Mouse (Mus musculus) adrenal gland, adult 18-20 months (tissue): ENCODE data around the gene Iqsec2. TPM values are rescaled to one million over a fixed set of nuclear protein-coding genes. Genes with fewer than 3 reads are reported as not detected.

Source experiments
- DNase-seq, 2 experiments: peaks; one replicate each; pipeline ENCODE4 v3.0.0; 2021 to 2022; ENCODE audit warnings: low spot score in 2 of 2
- long read RNA-seq, 2 experiments: library from polyadenylated mRNA; stranded (forward); transcript quantifications; one replicate each; pipeline ENCODE4 v2.0.0; 2021
- total RNA-seq, 2 experiments: library from RNA; stranded (reverse); gene quantifications; 1 replicate in 1 of 2; 2 replicates in 1 of 2; pipeline ENCODE4 v1.2.3; 2021

The Iqsec2 gene
- 10 to 100 TPM; 28.8 to 37.8 TPM for total RNA-seq
- long read RNA-seq, experiment 1, partial matches to known transcripts, result 0 of 10 reads
- long read RNA-seq, experiment 1, other reads (novel, unspliced or antisense), result 9 of 10 reads
- long read RNA-seq, experiment 2, partial matches to known transcripts, result 1 of 8 reads
- long read RNA-seq, experiment 2, other reads (novel, unspliced or antisense), result 7 of 8 reads

DNA sequence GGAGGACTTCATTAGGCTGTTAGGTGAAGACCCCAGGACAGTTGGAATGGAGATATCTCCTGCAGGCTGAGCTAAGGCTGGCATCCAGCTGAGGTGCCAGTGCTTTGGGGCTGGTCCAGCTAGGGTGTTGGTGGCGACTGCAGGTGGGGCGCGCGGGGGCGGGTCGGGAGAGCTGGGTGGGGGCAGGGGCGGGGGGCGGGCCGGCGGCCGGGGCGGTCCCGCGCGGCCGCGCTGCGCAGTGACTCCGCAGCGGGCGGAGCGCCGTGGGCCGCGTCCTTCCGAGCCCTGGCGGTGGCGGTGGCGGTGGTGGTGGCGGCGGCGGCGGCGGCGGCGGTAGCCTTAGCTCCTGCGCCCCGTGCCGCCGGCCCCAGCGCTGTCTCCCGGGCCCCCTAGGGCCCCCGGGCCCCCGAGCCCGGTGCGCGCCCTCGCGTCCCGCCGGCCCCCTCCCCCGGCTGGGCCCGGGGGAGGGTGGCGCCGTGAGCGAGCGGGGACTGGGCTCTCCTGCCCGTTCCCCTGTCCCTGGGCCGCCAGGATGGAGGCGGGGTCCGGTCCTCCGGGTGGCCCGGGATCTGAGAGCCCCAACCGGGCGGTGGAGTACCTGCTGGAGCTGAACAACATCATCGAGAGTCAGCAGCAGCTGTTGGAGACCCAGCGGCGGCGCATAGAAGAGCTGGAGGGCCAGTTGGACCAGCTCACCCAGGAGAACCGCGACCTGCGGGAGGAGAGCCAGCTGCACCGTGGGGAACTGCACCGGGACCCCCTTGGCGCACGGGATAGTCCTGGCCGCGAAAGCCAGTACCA is at the start of gene Iqsec2:
Iqsec2 (plus strand) TSS at position 328 of the 801 bp plus-strand sequence.
- peak; percentile 27 to 41 for DNase-seq

GRCm38 (mm10) chrX:152097572-152097971 is 46.5 kb upstream of the Iqsec2 start:
- no peak for DNase-seq

- DNase-seq, result no peak
Measured at GRCm38 (mm10) chrX:152121687-152122086, 22.4 kb upstream of the Iqsec2 start.

DNA sequence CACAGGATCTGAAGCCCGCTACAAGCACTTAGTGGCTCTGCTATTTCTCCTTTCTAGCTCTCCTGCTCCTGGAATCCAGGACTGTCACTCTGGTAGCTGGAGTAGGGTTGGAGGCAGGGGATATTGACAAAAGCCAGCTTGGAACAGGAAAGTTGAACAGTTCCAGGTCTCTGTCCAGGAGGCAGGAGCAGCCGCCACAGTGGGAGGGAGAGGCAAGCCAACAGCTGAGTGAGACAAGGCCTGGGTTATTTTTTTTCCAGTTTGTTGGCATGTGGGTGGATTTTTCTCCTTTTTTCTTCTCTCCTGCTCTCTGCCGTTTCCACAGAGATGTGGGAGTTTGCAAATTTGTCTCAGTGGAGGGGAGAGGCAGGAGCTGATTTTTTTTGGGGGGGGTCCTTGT is 13.3 kb upstream of the Iqsec2 start:
- no peak for DNase-seq

DNA sequence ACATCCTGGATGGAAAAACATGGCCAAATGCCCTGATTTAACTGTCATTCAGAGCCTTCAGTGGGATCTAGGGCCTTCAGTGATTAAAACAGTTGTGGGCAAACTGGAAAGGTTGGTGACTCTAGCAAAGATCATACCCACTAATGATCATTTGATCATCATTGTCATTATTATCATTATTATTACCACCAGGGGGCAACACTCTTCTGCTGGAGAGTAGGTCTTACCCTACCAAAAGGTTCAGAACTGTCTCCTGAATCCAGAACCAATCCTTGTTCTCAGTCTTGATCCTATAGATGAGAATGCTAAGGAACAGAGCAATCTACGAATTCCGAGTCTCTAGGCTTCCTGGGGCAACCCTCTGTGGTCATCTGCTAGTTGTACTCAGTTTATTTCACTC is 12.0 kb upstream of the Iqsec2 start:
- DNase-seq, result no peak

DNA sequence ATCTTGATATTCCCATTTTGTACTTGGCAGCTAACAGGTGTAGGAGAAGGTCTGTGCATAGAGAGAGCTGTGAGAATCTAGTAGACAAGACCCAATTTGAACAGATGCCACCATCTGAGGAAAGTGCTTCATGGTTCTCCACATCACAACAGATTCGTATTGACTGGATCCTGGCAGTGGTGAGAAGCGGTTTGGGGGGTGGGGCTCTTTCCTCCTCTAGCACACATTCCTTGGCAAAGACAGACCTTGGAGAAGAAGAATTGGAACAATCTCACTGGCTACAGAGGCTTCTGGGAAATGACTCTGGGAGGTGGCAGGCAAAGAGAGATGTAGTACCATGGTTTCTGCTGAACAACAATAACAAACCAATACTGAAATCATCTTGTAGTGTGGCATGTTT is 8.9 kb upstream of the Iqsec2 start:
- no peak for DNase-seq

- peak; percentile 23 to 24 for DNase-seq
Measured at GRCm38 (mm10) chrX:152144742-152145214, 710 bp downstream of the Iqsec2 start.

DNA sequence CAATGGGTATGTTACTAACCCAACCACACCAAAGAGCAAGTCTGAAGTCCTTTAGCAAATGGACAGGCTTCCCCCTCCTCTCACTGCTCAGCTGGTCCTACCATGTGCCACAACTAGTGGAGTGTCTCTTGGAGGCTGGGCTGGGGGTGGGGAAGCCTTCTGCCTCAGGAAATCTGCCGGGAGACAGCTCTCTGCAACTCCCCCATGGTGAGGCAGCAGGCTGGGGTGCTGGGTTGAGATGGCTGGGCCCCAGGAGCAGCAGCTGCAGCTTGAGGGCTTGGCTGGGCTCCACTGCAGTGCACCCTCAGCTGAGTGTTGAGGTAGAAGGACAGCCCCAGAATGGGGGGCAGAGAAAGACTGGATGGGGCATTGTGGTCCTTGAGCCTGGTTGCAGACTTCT is 2.1 kb downstream of the Iqsec2 start:
- DNase-seq, result no peak

GRCm38 (mm10) chrX:152146691-152147090 is 2.6 kb downstream of the Iqsec2 start:
- no peak for DNase-seq

- peak; percentile 48 to 56 for DNase-seq
Measured at GRCm38 (mm10) chrX:152147451-152148116, 3.5 kb downstream of the Iqsec2 start.

- no peak for DNase-seq
Measured at GRCm38 (mm10) chrX:152148706-152149105, 4.6 kb downstream of the Iqsec2 start.

GRCm38 (mm10) chrX:152151709-152152108 is 7.6 kb downstream of the Iqsec2 start:
- peak; percentile 38 to 44 for DNase-seq

GRCm38 (mm10) chrX:152158294-152158693 is 14.2 kb downstream of the Iqsec2 start:
- no peak for DNase-seq

DNA sequence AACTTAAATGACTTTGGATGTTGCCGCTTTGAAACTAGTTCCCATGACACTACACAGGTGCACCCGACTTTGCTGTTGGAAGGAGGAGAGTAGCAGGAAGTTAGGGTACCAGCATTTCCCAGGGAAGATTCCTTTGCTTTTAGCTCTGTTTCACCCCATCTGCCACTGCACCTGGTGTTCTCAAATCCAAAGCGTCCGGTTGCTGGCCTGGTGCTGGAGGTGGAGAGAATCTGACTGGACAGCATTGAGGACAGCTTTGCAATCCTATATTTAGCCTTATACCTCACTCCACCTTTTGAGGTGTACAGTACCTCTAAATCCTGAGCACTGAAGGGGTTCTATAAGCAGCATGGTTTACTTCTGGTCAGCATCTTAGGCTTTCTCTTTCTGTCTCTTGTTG is 17.3 kb downstream of the Iqsec2 start:
- DNase-seq, result no peak

DNA sequence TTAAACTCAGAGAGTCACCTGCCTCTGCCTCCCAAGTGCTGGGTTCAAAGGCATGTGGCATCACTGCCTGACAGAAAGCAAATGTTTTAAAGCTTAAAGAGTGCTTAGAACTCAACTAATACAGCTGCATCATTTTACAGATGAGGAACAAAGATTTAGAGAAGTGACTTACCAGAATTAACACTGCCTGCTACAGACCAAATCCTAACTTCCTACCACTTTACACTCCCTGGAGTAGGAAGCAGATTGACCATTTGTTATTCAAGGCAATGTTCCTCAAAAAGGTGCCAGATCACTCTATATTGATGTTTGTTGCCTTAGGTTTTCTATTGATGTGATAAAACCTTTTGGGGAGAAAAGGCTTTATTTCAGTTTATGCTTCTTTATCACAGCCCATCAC is 20.0 kb downstream of the Iqsec2 start:
- no peak for DNase-seq

DNA sequence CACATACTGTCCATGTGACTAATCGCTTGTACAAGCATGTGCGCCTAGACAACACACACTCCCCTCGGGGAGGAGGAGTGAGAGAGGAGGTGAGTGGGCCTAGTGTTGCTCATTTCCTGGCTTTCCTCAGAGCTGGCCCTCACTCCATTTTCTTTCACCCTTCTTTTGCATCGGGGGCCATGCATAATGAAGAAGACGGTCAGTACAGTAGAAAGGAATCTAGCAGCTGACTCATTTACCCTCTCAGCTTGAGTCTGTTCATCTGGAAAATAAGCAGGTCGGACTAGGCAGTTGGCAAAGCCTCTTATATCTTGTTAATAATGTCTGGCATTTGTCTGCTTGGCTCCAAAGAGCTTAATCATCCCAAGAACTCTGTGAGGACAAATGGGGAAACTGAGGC is 22.1 kb downstream of the Iqsec2 start:
- no peak for DNase-seq

- DNase-seq, result no peak
Measured at GRCm38 (mm10) chrX:152168521-152168920, 24.5 kb downstream of the Iqsec2 start.

- DNase-seq, result no peak
Measured at GRCm38 (mm10) chrX:152171041-152172026, 27.3 kb downstream of the Iqsec2 start.

- no peak for DNase-seq
Measured at GRCm38 (mm10) chrX:152172487-152172935, 28.4 kb downstream of the Iqsec2 start.

DNA sequence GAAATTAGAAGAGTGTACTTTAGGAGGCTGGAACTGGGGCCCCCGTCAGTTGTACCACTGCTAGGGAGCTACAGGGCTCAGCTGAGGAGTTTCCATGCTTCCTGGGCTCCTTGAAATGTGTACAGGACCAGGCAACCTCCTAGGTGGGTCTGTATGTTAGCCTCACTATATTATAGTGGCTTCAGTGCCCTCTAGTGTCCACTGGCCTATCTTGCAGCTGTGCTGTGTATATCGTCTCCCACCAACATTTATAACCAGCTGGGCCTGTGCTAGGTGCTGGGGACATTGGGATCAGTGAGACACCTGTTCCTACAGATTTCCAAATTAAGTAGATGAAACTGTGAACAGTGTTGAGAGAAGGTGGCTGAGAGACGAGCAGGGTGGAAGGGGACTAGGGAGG is 31.2 kb downstream of the Iqsec2 start:
- no peak for DNase-seq

DNA sequence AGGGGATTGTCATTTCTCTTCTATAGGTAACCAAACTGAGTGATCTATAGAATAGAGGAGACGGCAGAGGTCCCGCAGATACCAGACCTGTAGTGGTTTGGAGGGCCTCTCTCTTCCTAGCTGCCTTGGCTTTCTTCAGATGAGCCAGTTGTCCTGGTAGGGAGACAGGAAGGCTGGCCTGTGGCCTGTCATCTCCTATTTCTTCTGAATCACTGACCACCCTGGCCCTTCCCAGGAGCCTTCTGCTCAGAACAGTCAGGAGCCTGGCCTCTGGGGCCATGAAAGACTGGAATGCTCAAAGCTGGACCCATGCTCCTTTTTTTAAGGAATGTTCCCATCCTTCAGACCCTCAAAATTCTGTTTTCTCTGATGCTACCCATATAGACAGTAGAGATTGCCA is 33.8 kb downstream of the Iqsec2 start:
- DNase-seq, result no peak
